Mouse (Mus musculus) naive thymus-derived CD4-positive, alpha-beta T cell, adult 2 months (primary cell): Measurements from ENCODE around the gene F11.

Experiments
- DNase-seq: peaks from one replicate; pipeline ENCODE4 v3.0.0-alpha.2; 2011; ENCODE audit warnings: low read depth

The F11 gene

DNA sequence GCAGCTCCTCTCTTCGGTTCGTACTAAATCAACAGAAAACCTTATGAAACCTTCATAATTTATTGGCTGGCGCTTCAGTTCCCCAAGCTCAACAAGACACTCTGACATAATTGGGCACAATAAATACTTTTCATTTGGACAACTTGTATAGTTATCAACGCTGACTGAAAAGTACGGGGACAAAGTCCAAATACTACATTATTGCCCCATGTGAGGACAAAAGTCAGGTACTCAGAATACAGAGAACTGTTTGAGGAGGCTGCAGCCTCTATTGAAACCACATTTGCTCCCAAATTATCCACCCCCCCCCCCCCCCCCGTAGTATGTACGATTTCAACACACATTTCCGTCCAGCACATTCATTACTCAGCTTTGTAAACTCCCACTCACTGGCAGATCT, 22.5 kb downstream of the F11 start:
- no peak for DNase-seq

- no peak for DNase-seq
Measured at GRCm38 (mm10) chr8:45238282-45238681, 23.5 kb downstream of the F11 start.

DNA sequence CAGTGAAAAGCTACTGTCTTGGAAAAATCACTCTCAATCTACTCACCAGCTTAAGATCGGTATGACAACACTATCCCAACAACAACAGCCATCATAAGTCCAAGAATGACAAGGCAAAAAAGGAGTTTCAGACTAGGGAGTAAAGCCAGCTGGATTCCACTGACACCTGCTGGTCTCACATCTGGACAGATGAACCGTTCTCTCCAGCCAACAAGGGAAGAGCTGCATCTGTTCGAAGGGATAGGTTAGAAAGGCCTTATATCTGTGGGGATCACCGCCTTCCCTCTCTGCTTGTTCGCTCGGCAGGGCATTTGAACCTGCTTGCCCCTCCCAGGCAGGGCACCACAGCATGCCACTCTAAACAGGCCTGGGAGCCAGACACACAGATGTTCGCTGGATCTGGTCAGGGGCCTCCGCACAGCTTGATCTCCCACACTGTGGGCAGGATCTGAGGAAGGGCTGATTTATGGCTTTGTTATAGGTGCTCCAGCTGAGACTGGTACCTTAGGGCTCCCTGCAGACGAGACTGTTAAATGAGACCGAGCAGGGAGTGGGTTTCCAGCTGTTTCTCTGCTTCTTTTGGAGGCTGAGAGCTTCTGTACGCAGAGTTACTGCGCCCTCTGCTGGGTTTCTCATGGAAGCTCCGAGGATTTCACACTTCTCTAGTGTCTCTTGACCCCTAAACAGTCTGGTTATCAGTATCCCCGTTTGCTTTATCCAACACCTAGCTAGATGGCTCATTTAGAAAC, 25.5 kb downstream of the F11 start:
- no peak for DNase-seq

DNA sequence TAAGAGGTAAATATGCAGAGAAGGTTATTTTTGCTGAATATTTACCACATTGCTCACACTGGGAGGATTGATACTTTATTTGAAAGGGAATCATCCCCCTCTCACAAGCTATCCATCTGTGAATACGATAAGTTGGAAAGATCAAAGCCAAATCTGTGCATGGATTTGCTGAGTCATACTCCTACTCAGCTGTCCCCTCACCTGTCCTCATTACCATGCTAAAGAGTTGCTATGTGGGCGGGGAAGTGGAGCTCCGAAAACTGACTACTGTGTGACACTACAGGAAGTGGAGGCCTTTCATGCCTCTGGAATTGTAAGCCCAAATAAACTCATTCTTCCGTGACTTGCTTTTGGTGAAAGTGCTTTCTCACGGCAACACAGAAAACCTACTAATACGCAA, 26.6 kb downstream of the F11 start:
- DNase-seq = no peak

- DNase-seq = no peak
Measured at GRCm38 (mm10) chr8:45233256-45233655, 28.6 kb downstream of the F11 start.

- DNase-seq = no peak
Measured at GRCm38 (mm10) chr8:45202476-45202875, 59.4 kb downstream of the F11 start.

GRCm38 (mm10) chr8:45201605-45202004, 60.2 kb downstream of the F11 start:
- DNase-seq = no peak

DNA sequence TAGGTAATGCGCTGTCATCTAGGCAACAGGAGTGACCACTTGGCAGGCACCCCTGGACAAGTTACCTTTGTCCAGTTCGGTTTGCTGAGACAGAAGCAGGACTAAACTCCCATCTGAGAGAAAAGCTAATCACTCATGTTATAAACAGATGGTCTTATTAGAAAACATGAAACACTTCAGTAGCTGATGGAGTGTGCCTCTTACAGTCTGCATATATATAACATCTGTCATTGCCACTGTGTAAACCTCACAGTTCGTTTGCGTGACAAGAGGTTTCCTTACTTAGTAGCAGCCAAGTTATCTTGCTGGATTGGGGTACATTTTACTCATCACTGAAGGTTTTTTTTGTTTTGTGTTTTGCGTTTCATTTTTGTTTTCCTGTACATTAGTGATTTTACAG, 64.5 kb downstream of the F11 start:
- no peak for DNase-seq

- no peak for DNase-seq
Measured at GRCm38 (mm10) chr8:45195954-45196526, 65.8 kb downstream of the F11 start.
